Mouse (Mus musculus) liver, embryonic 13.5 days (tissue): ENCODE results near the gene Mybpc3. TPM values are rescaled to one million over a fixed set of nuclear protein-coding genes. Genes with fewer than 3 reads are reported as not detected.

Experiments used
- ATAC-seq: fragments of 200-750 bp; cut with Nextera tagmentation; 2 replicates; pipeline ENCODE4 v1.8.0; 2017; ENCODE audit warnings: low read depth, mild to moderate bottlenecking, moderate number of reproducible peaks, moderate library complexity
- DNase-seq: peaks from one replicate; pipeline ENCODE4 v3.0.0; 2022
- H3K27ac ChIP-seq: fragments of 300-500 bp; sonication (generic); 2 replicates; pipeline ENCODE4 v1.5.1; 2015; ENCODE audit warnings: moderate library complexity, mild to moderate bottlenecking, inconsistent platforms
- H3K27me3 ChIP-seq: fragments of 300-500 bp; sonication (generic); 2 replicates; pipeline ENCODE4 v1.6.1; 2015; ENCODE audit warnings: mild to moderate bottlenecking, inconsistent platforms
- H3K36me3 ChIP-seq: fragments of 300-500 bp; sonication (generic); 2 replicates; pipeline ENCODE4 v1.6.1; 2015; ENCODE audit warnings: mild to moderate bottlenecking, inconsistent platforms
- H3K4me1 ChIP-seq: fragments of 300-500 bp; sonication (generic); replicated peaks from 2 replicates; pipeline ENCODE4 v1.6.1; 2015; ENCODE audit warnings: inconsistent platforms
- H3K4me2 ChIP-seq: fragments of 300-500 bp; sonication (generic); 2 replicates; pipeline ENCODE4 v1.6.1; 2015; ENCODE audit warnings: inconsistent platforms, mild to moderate bottlenecking, moderate library complexity
- H3K4me3 ChIP-seq: fragments of 300-500 bp; sonication (generic); replicated peaks from 2 replicates; pipeline ENCODE4 v1.5.1; 2015; ENCODE audit warnings: mild to moderate bottlenecking, inconsistent platforms
- H3K9ac ChIP-seq: fragments of 300-500 bp; sonication (generic); 2 replicates; pipeline ENCODE4 v1.6.1; 2015; ENCODE audit warnings: mild to moderate bottlenecking, inconsistent platforms
- H3K9me3 ChIP-seq: fragments of 300-500 bp; sonication (generic); replicated peaks from 2 replicates; pipeline ENCODE4 v1.6.1; 2016; ENCODE audit warnings: inconsistent platforms
- WGBS: fragments of 180-500 bp; shearing (Covaris S2); methylation state at CpG from one replicate; pipeline ENCODE4 v1.1.7; 2015; ENCODE audit not compliant: insufficient replicate concordance; 5-methylcytosine and 5-hydroxymethylcytosine counted together
- polyA plus RNA-seq: library from polyadenylated mRNA; unstranded; fragments of >200 nt; fragmentation: Nextera tagmentation; extraction: Ambion mirVana; gene quantifications from 2 replicates; pipeline ENCODE4 v1.2.1, GENCODE M21; 2015

Gene Mybpc3
- polyA plus RNA-seq, 1 experiment from 2014 or later, result 0.14 TPM

DNA sequence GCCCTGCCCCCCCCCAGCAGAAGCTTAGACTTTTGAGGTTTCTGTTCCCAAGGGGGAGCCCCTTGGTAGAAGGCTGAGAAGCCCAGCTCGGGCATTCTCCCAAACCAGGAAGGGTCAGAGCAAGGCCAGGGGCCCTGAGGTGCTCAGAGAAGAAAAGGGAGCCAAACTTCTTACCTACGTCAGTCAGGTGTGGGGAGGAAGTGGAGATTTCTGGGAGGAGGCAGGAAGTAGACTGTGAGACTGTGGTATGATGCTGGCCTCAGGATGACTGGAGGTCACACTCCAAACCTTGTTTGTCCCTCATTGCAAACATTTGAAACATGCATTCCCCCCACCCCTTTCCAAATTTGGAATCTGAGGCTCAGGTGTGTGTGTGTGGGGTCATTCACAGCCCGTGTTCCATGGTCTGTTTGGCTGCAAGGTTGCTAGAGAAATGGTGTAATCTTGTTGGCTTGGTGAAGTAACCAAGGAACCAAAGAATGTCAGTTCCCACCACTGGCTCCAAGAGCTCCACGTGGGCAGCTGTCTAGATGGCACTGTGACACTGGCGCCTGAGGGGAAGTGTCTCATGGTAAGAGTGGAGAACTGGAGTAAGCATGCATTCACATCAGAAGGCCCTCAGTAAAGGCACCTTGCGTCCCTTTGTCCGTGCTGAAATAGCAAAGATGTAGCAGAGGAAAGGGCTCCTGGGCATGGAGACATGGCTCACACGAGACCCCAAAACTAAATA, 37.0 kb upstream of the Mybpc3 start:
- WGBS, result 58% methylated on average over 8 of the region's 8 CpGs
- Histone ChIP-seq H3K4me2 (no peak overlapping the region), H3K27ac (no peak overlapping the region; the same call in 1 of the 2 replicates), H3K4me1 (peaks cover 38% of the 10 kb centered on the region), H3K9ac (no peak overlapping the region), H3K36me3 (no peaks in the 10 kb centered on the region), H3K9me3 (no peaks in the 10 kb centered on the region), H3K4me3 (no peak overlapping the region), H3K27me3 (peaks cover 8% of the 10 kb centered on the region)
- no peak for DNase-seq
- ATAC-seq, result no peak

DNA sequence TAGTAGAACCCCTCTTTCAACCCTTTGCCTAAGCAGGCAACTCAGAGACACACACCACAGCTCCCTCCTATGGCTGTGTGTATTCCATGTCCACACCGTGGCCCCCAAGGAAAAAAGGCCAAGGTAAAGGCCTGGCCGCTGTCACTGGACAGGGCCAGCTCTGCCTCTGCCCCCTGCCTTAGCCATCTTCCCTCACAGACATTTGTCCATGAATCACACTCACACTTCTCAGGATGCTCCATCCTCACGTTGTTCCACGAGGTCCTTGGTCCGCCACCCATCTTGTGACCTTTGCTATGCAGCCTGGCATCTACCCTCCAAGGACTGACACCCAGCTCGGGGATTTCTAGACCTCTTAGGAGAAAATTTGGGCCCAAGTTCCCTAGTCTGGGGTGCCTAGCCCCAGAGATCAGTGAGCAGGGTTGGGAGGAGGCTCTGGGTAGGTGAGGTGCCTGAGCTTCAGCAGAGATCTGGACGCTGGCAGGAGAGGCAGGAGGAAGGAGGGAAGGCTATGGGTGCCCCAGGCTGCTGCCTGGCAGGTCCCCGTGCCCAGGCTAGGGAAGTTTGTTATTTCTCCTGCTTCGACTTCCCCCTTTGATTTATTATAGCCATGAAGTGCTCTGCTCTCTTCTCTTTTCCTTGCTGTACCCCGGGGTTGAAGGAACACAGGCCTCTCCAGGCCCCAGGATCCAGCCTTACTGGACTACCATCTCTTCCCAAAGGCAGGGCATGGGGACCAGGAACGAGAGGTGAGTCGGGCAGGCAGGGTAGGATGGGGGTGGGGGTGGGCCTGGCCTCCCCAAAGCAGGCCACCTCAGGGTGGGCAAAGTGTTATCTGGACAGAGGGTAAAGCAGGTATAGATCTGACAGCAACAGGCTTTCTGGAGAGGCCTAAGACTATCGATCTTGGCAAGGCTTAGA, 35.9 kb upstream of the Mybpc3 start, which contains the start of gene Spi1:
Spi1 (plus strand) TSS at position 616 of the 921 bp plus-strand sequence.
- ATAC-seq (no peak), DNase-seq (no peak)
- WGBS, result 61% methylated on average over 13 of the region's 13 CpGs
- peak within 1 kb of the TSS; percentile 1 for H3K9ac ChIP-seq
- H3K4me2 ChIP-seq, result peak within 1 kb of the TSS; percentile 25
- H3K4me3 ChIP-seq, result 0 out of 2 replicates have a peak within 1 kb of the TSS, but pooled peaks have one; percentile 8
- peak within 1 kb of the TSS; percentile 74 for H3K27ac ChIP-seq
- peaks cover 12% of the 10 kb centered on the region for H3K27me3 ChIP-seq
- H3K4me1 ChIP-seq, result peaks cover 38% of the 10 kb centered on the region
- H3K36me3 ChIP-seq, result no peaks in the 10 kb centered on the region
- no peaks in the 10 kb centered on the region for H3K9me3 ChIP-seq

DNA sequence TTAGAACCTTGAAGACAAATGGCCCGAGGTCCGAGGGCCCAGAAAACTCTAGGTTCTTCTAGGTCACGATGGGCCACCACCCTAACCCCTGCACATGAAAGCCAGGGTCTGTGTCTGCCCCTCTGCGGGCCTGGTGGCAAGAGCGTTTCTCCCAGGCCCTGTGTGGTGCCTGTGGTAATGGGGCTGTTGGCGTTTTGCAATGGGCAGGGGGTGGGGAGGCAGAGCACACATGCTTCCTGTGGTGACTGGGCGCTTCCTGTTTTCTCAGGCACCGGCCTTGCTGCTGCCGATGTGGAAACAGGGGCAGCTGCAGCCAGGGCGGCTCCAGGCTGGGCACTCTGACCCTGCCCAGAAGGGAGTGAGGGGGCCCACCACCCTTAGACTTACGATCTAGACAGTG, 35.1 kb upstream of the Mybpc3 start:
- peak overlapping the region; percentile 1 for H3K9ac ChIP-seq
- peak overlapping the region; percentile 74 for H3K27ac ChIP-seq
- no peaks in the 10 kb centered on the region for H3K36me3 ChIP-seq
- H3K4me2 ChIP-seq, result peak overlapping the region; percentile 25
- peak; percentile 56 for ATAC-seq
- no peaks in the 10 kb centered on the region for H3K9me3 ChIP-seq
- H3K27me3 ChIP-seq, result peaks cover 9% of the 10 kb centered on the region
- WGBS, result 11% methylated on average over 11 of the region's 11 CpGs
- H3K4me1 ChIP-seq, result peaks cover 38% of the 10 kb centered on the region
- no peak for DNase-seq
- H3K4me3 ChIP-seq, result 0 out of 2 replicates have a peak overlapping the region, but pooled peaks have one; percentile 8

DNA sequence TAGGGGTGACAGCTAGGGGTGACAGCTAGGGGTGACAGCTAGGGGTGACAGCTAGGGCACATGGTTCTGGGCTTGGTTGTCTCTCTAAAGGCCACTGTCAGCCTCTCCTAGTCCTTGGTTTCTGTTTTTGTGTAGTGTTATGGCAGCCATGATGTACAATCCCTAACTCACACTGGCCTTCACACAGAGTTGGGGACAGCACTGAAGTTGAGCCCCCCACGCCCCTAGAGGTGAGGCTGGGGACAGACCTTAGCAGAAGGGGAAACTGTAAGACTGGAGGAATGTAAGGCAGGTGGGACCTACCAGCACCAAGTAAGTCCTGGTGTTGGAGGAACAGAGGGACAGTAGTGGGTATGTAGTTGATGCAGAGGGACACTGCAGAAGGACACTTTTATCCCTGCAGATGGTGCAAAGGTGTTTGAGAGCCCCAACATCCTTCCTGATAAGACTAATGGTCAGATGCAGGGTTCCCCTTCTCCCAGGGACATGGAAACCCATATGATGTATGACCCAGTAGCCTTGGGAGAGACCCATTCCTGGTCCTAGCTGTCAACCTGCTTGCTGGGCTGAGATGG, 34.5 kb upstream of the Mybpc3 start:
- no peaks in the 10 kb centered on the region for H3K9me3 ChIP-seq
- ATAC-seq (0 out of 2 replicates have a peak, but pooled peaks have one; percentile 5), DNase-seq (no peak)
- H3K27ac ChIP-seq, result peak overlapping the region; percentile 74
- H3K4me3 ChIP-seq, result 0 out of 2 replicates have a peak overlapping the region, but pooled peaks have one; percentile 8
- H3K4me1 ChIP-seq, result peaks cover 39% of the 10 kb centered on the region
- WGBS, result 20% methylated on average over 1 of the region's 1 CpGs
- H3K9ac ChIP-seq, result peak overlapping the region; percentile 1
- peak overlapping the region; percentile 25 for H3K4me2 ChIP-seq
- H3K27me3 ChIP-seq, result peaks cover 4% of the 10 kb centered on the region; the same call in 1 of the 2 replicates
- H3K36me3 ChIP-seq, result no peaks in the 10 kb centered on the region

DNA sequence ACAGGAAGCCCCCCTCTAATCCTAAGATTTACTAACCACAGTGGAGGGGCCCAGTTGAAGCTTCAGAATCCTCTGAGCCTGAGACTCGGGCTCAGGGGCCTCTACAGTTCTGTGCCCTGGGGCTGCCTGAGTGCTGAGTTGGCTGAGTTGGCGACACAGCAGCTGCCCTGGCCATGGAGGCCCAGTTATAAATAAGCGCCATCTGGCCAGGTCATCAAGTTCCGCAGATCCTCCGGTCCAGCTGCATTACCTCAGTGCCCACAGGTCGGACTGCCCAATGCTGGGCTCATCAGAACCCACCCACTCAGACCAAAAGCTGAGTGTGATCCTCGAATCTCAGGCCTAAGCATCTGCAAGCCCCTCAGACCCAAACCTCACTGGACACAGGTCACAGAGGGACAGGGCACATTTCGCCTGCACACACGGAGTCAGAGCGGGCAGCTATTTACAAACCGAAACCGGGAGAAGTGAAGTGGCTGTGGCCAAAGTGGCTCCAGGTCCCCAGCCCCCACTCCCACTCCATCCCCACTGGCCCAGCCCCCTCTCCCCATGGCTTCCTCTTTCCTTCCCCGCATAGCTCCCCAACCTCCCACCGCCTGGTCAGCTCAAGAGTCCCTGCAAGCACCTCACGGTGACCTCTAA, 33.6 kb upstream of the Mybpc3 start:
- 53% methylated on average over 15 of the region's 15 CpGs for WGBS
- peak overlapping the region; percentile 13 for H3K4me2 ChIP-seq
- ATAC-seq (no peak), DNase-seq (no peak)
- no peaks in the 10 kb centered on the region for H3K9me3 ChIP-seq
- H3K4me1 ChIP-seq, result peaks cover 39% of the 10 kb centered on the region
- H3K4me3 ChIP-seq, result no peak overlapping the region
- 0 out of 2 replicates have a peak overlapping the region, but pooled peaks have one; percentile 26 for H3K9ac ChIP-seq
- peaks cover 4% of the 10 kb centered on the region; the same call in 1 of the 2 replicates for H3K27me3 ChIP-seq
- H3K36me3 ChIP-seq, result no peaks in the 10 kb centered on the region
- peak overlapping the region; percentile 74 for H3K27ac ChIP-seq

DNA sequence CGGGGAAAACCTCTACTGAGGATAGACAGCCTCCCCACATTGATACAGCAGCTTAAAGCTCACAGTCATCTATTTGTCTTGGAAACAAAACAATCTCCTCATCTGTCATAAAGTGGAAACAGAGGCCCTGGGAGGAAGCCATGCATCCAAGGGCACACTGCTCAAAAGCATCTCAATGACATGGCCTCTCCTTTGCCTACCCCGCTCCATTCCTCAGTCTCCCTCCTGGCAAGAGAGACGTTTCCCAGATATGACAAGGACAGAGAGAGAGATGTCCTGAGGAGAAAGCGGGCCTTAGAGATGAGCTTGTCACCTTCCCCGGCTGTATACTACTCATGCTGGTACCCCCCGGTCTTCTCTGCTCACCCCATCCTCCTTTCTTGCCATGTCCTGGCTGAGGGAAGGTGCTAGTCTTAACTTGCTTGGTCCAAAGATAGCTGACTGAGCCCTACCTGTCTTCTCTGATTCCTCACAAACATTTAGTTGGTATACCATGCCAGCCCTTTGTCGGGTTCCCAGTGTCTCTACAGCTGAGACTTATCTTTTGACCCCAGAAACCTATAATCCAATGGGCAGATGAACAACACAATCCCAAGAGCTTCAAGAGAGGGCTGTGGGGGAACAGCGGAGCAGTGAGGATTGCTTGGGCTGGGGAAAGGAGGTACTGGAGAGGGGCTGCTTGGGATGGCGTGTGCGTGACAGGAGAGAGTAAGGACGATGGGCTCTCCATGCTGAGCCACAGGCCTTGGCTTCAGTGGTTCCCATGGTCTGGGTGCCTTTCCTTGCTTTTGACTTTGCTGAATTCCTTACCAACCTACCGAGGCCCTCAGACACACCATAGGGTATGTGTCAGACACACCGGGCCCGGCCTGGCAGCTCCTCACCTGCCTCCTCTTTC, 32.2 kb upstream of the Mybpc3 start:
- no peaks in the 10 kb centered on the region for H3K9me3 ChIP-seq
- H3K4me2 ChIP-seq, result no peak overlapping the region
- no peak overlapping the region for H3K27ac ChIP-seq
- H3K4me3 ChIP-seq, result no peak overlapping the region
- ATAC-seq (no peak), DNase-seq (no peak)
- no peaks in the 10 kb centered on the region for H3K36me3 ChIP-seq
- H3K9ac ChIP-seq, result no peak overlapping the region
- H3K4me1 ChIP-seq, result peaks cover 51% of the 10 kb centered on the region
- 74% methylated on average over 14 of the region's 14 CpGs for WGBS
- 0 out of 2 replicates have a peak, but pooled peaks cover 4% of the 10 kb centered on the region for H3K27me3 ChIP-seq

DNA sequence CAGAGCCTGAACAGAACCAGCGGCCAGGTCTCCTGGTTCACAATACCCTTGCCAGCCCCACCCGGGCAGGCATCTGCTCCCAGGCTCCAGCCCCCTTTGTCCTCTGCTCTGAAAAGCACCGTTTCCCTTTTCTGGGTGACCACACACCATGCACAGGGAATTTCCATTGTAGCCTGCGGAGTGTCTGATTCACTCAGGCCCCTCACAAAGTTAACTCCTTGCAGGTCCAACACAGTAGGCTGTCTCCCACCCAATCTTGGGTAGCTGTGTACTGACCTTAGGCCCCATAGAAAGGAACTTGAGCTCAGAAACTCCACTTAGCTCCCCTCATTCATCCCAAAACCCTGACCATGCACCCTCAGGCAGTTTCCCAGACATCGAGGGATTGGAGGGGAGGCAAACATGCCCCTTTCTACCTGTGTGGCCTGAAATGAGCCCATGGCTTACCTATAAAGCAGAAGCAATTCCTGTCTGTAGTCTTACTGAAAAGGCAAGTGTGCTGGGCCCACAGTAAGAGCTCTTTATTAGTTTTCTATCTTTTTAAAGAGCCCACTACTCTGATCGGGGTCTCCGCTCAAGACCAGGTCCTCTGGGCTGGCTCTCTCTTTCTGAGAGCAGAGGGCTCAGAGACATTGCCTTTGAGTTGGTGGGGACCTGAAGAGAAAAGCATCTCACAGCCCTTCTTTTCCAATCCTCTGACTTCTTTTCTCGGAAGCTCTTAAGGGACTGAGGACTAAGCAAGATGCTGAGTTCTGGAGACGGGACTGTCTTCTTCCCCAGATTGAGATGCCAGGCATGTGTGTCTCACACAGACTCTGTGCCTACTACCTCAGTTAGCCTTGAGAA, 31.3 kb upstream of the Mybpc3 start:
- no peak overlapping the region for H3K4me2 ChIP-seq
- peaks cover 48% of the 10 kb centered on the region for H3K4me1 ChIP-seq
- H3K4me3 ChIP-seq, result no peak overlapping the region
- no peak overlapping the region; the same call in 1 of the 2 replicates for H3K27ac ChIP-seq
- WGBS, result 67% methylated on average over 9 of the region's 9 CpGs
- no peak for DNase-seq
- no peak overlapping the region for H3K9ac ChIP-seq
- no peaks in the 10 kb centered on the region for H3K9me3 ChIP-seq
- H3K27me3 ChIP-seq, result 0 out of 2 replicates have a peak, but pooled peaks cover 4% of the 10 kb centered on the region
- ATAC-seq, result no peak
- H3K36me3 ChIP-seq, result no peaks in the 10 kb centered on the region

DNA sequence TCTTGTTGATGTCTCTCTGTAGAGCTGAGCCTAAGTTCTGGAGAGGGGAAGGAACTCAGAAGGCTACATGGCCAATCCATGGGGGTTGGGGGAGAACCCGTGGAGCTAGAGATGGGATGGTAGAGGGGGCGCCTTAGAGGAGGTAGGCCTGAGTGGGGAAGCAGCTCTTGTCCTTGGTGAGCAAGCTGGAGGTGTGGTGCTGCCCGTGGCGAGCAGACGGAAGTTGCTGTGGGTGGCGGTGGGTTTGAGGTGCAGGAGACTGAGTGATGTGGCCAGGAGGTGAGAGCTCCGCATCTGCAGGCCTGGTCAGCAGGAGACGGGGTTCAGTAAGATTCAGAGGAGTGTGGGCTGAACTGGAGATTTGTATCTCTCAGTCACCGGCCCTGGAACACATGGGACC, 30.5 kb upstream of the Mybpc3 start:
- no peak for DNase-seq
- H3K9ac ChIP-seq, result no peak overlapping the region
- WGBS, result 59% methylated on average over 9 of the region's 9 CpGs

DNA sequence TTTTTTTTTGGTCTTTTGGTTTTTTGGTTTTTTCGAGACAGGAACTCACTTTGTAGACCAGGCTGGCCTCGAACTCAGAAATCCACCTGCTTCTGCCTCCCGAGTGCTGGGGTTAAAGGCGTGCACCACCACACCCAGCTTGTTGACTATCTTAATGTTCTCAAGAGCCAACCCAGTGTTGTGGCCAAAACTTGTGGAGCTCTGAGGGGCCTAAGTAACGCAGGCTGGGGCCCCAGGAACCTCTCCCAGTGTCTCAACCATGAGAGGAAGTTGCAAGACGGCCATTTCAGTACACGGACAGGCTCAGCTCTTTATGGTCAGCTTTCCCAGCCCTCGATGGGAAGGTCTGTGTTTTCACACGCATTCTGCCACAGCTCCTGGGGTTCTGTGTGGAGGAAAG, 29.0 kb upstream of the Mybpc3 start:
- 32% methylated on average over 9 of the region's 9 CpGs for WGBS
- Histone ChIP-seq H3K27me3 (0 out of 2 replicates have a peak, but pooled peaks cover 4% of the 10 kb centered on the region), H3K4me1 (peaks cover 30% of the 10 kb centered on the region), H3K9me3 (no peaks in the 10 kb centered on the region), H3K36me3 (no peaks in the 10 kb centered on the region), H3K27ac (peak overlapping the region; percentile 71), H3K4me2 (no peak overlapping the region), H3K4me3 (no peak overlapping the region), H3K9ac (no peak overlapping the region)
- peak; percentile 46; the same call in 1 of the 2 replicates for ATAC-seq
- no peak for DNase-seq

More for the DNA sequence above, 30.5 kb upstream of the Mybpc3 start:
- Histone ChIP-seq H3K4me1 (peaks cover 43% of the 10 kb centered on the region), H3K4me3 (no peak overlapping the region), H3K4me2 (no peak overlapping the region), H3K27ac (0 out of 2 replicates have a peak overlapping the region, but pooled peaks have one; percentile 26), H3K36me3 (no peaks in the 10 kb centered on the region), H3K27me3 (0 out of 2 replicates have a peak, but pooled peaks cover 4% of the 10 kb centered on the region), H3K9me3 (no peaks in the 10 kb centered on the region)
- no peak for ATAC-seq
